Mouse (Mus musculus): ENCODE measurements at regions not wholly inside any gene's neighbourhood (a gene's known extent, or its start where the extent isn't known, plus 50 kb on each side); places are given as distances from the start of the nearest gene placed in this dataset.

GRCm38 (mm10) chr16:42517321-42517720 lies 176.9 kb upstream of the Gap43 start:
- TF ChIP-seq POLR2A (IDR thresholded peaks at IDR 0.05; ENCODE audit: low read depth, low read length) = no peak
- TF ChIP-seq CTCF (IDR thresholded peaks at IDR 0.05; ENCODE audit: borderline replicate concordance, insufficient read depth, low read length) = no peak
